Mouse (Mus musculus): ENCODE data around the gene E130114P18Rik. TPM values are rescaled to one million over a fixed set of nuclear protein-coding genes. Genes with fewer than 3 reads are reported as not detected.

Gene E130114P18Rik
- total RNA-seq, 4 experiments from 2014 or later, result 0.23 to 0.41 TPM; not detected in 2

GRCm38 (mm10) chr4:97609831-97610727 is 167.8 kb downstream of the E130114P18Rik start:
- peak; percentile 28 for DNase-seq (ENCODE audit: low spot score)

DNA sequence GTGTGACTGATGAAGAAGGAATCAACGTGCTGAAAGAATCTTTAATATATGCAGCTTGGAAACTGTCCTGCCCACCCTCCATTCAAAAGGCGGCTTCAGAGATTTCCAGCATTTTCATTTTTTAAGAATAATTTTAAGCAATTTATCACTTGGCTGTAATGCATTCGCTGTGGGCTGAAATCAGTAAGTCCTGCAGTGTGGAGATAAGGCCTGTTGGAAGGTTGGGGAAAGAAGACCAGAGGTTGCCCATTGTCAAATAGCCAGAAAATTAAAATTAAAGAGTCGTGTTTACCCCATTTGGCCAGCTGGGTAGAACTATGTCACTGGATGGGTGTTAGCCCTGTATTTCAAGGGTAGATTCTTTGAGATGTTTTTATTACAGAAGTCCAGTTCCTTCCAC is 168.5 kb downstream of the E130114P18Rik start:
- DNase-seq (ENCODE audit: low spot score), result no peak

DNA sequence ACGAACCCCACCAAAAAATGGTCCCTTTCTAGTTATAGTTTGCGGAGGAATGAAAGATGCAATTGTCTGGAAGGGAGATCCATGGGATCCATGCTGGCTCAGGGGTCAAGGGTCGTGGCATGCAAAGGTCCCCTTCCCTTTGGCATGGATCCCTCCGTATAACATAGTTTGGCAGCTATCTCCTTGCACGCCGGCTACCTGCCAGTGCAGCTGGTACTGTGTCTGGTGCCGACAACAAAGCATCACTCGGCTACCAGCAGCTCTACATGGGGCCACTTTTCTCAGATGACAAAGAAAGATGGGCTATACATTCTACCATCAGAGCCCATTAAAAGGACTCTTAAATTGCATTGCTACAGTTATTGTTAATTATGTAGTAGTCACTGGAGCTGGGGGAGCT is 169.2 kb downstream of the E130114P18Rik start:
- no peak for DNase-seq (ENCODE audit: low spot score)

GRCm38 (mm10) chr4:97608134-97608533 is 169.7 kb downstream of the E130114P18Rik start:
- DNase-seq (ENCODE audit: low spot score), result no peak

- no peak for DNase-seq (ENCODE audit: low spot score)
Observed at GRCm38 (mm10) chr4:97607169-97607568, 170.7 kb downstream of the E130114P18Rik start.

GRCm38 (mm10) chr4:97606524-97606923 is 171.4 kb downstream of the E130114P18Rik start:
- DNase-seq (ENCODE audit: low spot score), result no peak

DNA sequence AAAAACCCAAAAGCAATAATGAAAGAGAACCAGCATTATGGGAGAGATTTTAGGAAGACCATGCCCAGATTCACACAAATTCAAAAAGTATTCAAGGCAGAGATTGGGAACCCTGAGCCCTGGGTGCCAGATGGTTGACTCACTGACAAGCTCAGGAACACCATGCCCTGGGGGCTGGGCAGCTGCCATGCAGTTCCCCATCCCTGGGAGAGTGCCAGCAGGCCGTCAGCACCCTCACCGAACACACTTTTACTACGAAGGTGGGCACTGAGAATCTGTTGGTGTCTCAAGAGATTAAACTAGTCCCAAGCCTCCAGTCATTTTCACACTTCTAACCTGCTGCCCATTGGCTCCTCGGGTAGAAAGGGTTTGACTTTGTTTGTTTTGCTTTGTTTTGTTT is 175.3 kb downstream of the E130114P18Rik start:
- DNase-seq (ENCODE audit: low spot score), result peak; percentile 19

GRCm38 (mm10) chr4:97600875-97601835 is 176.7 kb downstream of the E130114P18Rik start:
- DNase-seq (ENCODE audit: low spot score), result no peak

DNA sequence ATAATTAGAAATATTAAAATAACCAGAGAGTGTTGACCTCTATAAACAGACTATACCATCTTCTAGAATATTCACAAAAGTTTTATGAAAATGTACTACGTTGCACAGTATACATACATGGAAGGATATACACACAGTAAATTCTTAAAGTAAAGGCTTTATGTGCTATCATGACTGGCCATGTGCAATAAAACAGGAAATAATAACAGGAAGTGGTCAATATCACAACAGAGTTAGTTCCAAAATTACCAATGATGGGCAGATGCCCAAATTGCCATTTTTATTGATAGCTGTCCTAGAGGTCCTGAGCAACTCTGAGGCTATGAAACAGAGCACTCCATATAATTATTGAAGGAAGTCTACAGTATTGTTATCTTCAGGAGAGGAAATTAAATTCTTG is 180.4 kb downstream of the E130114P18Rik start:
- DNase-seq (ENCODE audit: low spot score), result no peak

- no peak for DNase-seq (ENCODE audit: low spot score)
Observed at GRCm38 (mm10) chr4:97596348-97596747, 181.5 kb downstream of the E130114P18Rik start.

DNA sequence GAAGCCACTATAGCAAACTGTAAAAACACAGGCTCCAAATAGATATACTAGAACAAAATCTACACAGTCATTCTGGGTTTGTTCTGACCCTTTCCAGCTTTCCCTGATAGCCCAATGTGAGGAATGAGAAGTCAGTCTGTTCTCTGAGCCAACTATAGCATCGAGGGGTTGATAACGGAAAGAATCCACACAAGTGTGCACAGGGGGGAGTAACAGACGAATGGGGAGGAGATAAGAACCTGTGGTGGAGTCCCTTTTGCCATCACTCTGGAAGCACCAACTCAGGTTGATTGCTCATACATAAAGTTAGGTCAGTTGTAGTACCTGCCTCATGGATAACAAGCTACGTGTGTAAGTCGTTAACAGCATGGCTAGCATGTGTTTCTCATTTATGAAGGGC is 184.0 kb downstream of the E130114P18Rik start:
- DNase-seq (ENCODE audit: low spot score), result no peak

- DNase-seq (ENCODE audit: low spot score), result no peak
Observed at GRCm38 (mm10) chr4:97589790-97590189, 188.1 kb downstream of the E130114P18Rik start.

DNA sequence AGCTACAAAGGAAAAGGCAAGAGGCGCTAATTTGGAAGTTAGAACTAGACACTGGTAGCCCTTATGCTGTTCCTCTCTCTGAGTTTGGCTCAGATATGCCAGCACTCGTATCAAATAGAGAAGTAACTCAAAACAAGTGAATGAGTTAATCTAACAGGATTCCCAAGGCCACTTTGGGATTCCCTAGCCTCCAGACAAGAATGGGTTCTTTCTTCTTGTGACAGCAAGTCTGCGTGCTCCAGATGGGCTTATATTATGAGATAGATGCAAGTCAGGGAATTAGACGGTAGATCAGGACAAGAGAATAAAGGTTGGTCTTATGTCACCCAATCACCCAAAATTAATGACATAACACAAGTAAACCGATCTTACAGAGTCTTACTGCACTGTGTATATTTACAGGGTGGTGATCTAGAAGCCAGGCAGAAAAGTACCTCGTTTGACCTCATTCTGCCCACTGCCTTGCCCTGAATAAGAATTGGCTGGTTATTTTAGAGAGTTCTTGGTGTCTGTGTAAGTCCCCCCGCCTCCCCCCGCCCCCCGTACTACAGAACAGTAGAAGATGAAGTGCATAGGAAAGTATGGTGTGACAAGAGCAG is 190.4 kb downstream of the E130114P18Rik start:
- DNase-seq (ENCODE audit: low spot score), result no peak

DNA sequence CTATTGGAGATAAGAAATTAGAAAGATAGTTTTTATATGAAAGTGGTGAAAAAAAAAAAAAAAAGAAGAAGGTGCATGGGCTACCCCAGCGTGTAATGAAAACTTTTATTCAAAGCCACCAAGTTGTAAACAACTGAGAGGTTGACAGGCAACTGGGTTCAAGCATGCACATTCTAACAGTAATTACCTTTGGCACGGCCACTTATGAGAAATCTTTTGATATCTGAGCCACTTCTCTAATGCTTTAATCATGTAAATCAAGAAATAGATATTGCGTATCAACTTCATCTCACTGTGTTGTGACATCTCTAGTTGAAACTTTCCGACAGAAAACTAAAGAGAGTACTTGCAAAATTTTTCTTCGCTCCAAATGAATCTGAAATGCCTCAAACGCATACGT is 192.7 kb downstream of the E130114P18Rik start:
- no peak for DNase-seq (ENCODE audit: low spot score)

GRCm38 (mm10) chr4:97584445-97585130 is 193.3 kb downstream of the E130114P18Rik start:
- no peak for DNase-seq (ENCODE audit: low spot score)

- no peak for DNase-seq (ENCODE audit: low spot score)
Observed at GRCm38 (mm10) chr4:97582796-97583430, 195.0 kb downstream of the E130114P18Rik start.

DNA sequence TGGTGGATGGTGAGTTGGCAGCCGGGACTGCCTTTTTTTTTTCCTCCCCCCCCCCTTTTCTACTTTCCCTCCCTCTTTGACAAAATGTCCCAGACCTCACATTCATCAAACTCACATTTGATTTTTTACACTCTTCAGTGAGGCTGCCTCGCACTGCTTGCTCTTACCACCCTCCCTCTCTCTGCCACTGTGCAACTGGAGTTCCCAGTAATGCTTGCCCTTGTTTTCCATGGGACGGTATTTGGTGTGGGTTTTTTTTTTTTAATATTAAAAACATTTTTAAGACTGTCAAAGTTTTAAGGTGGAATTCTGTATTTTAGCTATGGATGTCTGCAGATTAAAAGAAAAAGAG is 195.8 kb downstream of the E130114P18Rik start:
- DNase-seq (ENCODE audit: low spot score), result no peak

DNA sequence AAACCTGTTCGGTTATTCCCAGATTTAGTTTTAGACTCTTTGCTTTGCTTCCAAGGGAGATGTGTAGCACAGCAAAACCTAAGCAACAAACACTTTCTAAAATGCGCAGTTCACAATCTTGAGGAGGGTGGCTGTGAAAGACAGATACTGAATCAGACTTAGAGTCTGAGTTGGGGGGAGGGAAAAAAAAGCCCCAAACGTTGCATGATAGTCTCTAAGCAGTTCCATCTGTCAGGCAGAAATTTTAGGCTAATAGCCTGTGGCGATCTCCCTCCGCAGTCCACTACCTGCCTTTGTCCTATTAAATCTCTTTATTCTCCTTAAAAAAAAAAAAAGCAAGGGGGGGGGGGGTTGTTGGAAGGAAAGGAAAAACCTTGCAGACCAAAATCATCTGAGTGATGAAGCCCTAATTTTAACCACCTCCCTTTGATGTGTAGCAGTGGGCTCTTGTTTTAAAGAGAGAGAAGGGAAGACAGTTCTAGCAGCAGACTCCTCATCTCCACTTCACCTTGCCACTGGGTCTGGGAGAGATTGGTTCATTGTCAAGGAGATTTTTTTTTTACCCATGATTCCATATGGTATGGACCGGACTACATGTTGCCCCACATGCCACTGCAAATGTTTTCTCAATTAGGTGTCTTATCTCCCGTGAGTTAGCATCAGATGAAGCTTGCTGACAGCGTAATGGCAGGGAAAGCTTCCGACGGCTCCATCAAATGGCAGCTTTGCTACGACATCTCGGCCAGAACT is 196.4 kb downstream of the E130114P18Rik start:
- DNase-seq (ENCODE audit: low spot score), result no peak

GRCm38 (mm10) chr4:97580906-97581305 is 197.0 kb downstream of the E130114P18Rik start:
- no peak for DNase-seq (ENCODE audit: low spot score)

GRCm38 (mm10) chr4:97578571-97579165 is 199.2 kb downstream of the E130114P18Rik start:
- DNase-seq (ENCODE audit: low spot score), result no peak
